Mouse (Mus musculus): ENCODE measurements at regions not wholly inside any gene's neighbourhood (a gene's known extent, or its start where the extent isn't known, plus 50 kb on each side); places are given as distances from the start of the nearest gene placed in this dataset.
A peak's percentile ranks its signal among the peaks of the same experiment; 100 is the strongest.

GRCm38 (mm10) chr15:52232442-52232841, 1652.3 kb upstream of the Gm7489 start:
- H3K4me2 ChIP-seq (ENCODE audit: insufficient read depth, low read depth, poor library complexity, severe bottlenecking), result no peak overlapping the region
- no peak overlapping the region for H3K4me3 ChIP-seq (replicated peaks in 1 of 3; ENCODE audit: low read depth in 2 of 3, low read length in 2 of 3, poor library complexity in 1 of 3)
- no peaks in the 10 kb centered on the region for H3K9me3 ChIP-seq (replicated peaks; ENCODE audit: low read length)
- no peaks in the 10 kb centered on the region for H3K36me3 ChIP-seq (replicated peaks in 1 of 2; ENCODE audit: control insufficient read depth in 1 of 2, insufficient read depth in 1 of 2, low read length in 1 of 2)
- no peaks in the 10 kb centered on the region for H3K79me2 ChIP-seq (replicated peaks; ENCODE audit: control insufficient read depth, extremely low read depth, insufficient read depth, poor library complexity, severe bottlenecking)
- in situ Hi-C loops (cut with MboI; ENCODE audit: low pct_ligation_motif_present, low pct_unique_long_range_greater_than_20kb, low sequenced_read_pairs) (no loop called here), dilution Hi-C loops (cut with MboI; ENCODE audit: extremely low pct_ligation_motif_present, extremely low pct_unique_long_range_greater_than_20kb, low sequenced_read_pairs) (no loop called here)
- no peaks in the 10 kb centered on the region for H3K27me3 ChIP-seq (replicated peaks)
- H3K9ac ChIP-seq (ENCODE audit: insufficient read depth, low read depth), result no peak overlapping the region
- no peak for DNase-seq (ENCODE audit: extremely low read depth)
- H3K27ac ChIP-seq (ENCODE audit: insufficient read depth, low read depth), result no peak overlapping the region
- no peaks in the 10 kb centered on the region for H3K4me1 ChIP-seq (ENCODE audit: control insufficient read depth in 1 of 2, insufficient read depth in 2 of 2)
- no peak for TF ChIP-seq TBP (conservative IDR thresholded peaks at IDR 0.05; ENCODE audit: low read depth, low read length)
- TF ChIP-seq ZKSCAN1 (IDR thresholded peaks at IDR 0.05; ENCODE audit: borderline replicate concordance, low read depth, low read length), result no peak
- TF ChIP-seq PAX5 (IDR thresholded peaks at IDR 0.05; ENCODE audit: low read length), result no peak
- TF ChIP-seq ZNF384 (IDR thresholded peaks at IDR 0.05; ENCODE audit: low read depth, low read length), result no peak
- TF ChIP-seq NRF1 (IDR thresholded peaks at IDR 0.05; ENCODE audit: low read depth, low read length), result no peak
- no peak for TF ChIP-seq POLR2A (IDR thresholded peaks at IDR 0.05; ENCODE audit: low read depth, low read length)
- no peak for TF ChIP-seq USF1 (IDR thresholded peaks at IDR 0.05; ENCODE audit: low read depth, low read length)
- no peak for TF ChIP-seq EP300 (IDR thresholded peaks at IDR 0.05; ENCODE audit: low read length)
- TF ChIP-seq NELFE (IDR thresholded peaks at IDR 0.05; ENCODE audit: low read depth, low read length), result no peak
- TF ChIP-seq SIN3A (IDR thresholded peaks at IDR 0.05; ENCODE audit: low read length), result no peak
- TF ChIP-seq UBTF (IDR thresholded peaks at IDR 0.05; ENCODE audit: low read depth, low read length), result no peak
- no peak for TF ChIP-seq BHLHE40 (IDR thresholded peaks at IDR 0.05; ENCODE audit: low read depth, low read length)
- TF ChIP-seq SMC3 (IDR thresholded peaks at IDR 0.05; ENCODE audit: low read depth, low read length), result no peak
- TF ChIP-seq RAD21 (IDR thresholded peaks at IDR 0.05; ENCODE audit: low read depth, low read length), result no peak
- no peak for TF ChIP-seq USF2 (conservative IDR thresholded peaks at IDR 0.05; ENCODE audit: low read depth, low read length)
- TF ChIP-seq IRF4 (IDR thresholded peaks at IDR 0.05; ENCODE audit: low read depth, low read length), result no peak
- TF ChIP-seq ZC3H11A (IDR thresholded peaks at IDR 0.05; ENCODE audit: low read depth, low read length), result no peak
- no peak for TF ChIP-seq MAZ (IDR thresholded peaks at IDR 0.05; ENCODE audit: low read depth, low read length)
- no peak for TF ChIP-seq ETS1 (conservative IDR thresholded peaks at IDR 0.05; ENCODE audit: low read depth, low read length)
- TF ChIP-seq CTCF (conservative IDR thresholded peaks at IDR 0.05 in 1 of 2, IDR thresholded peaks at IDR 0.05 in 1 of 2; ENCODE audit: low read depth in 2 of 2, low read length in 2 of 2), result no peak

GRCm38 (mm10) chr15:52236220-52236619, 1648.5 kb upstream of the Gm7489 start:
- no peak for DNase-seq (ENCODE audit: extremely low read depth)
- H3K27ac ChIP-seq (ENCODE audit: insufficient read depth, low read depth), result no peak overlapping the region
- H3K9ac ChIP-seq (ENCODE audit: insufficient read depth, low read depth), result no peak overlapping the region
- dilution Hi-C loops (cut with MboI; ENCODE audit: extremely low pct_ligation_motif_present, extremely low pct_unique_long_range_greater_than_20kb, low sequenced_read_pairs) (no loop called here), in situ Hi-C loops (cut with MboI; ENCODE audit: low pct_ligation_motif_present, low pct_unique_long_range_greater_than_20kb, low sequenced_read_pairs) (no loop called here)
- no peaks in the 10 kb centered on the region for H3K4me1 ChIP-seq (ENCODE audit: control insufficient read depth in 1 of 2, insufficient read depth in 2 of 2)
- no peaks in the 10 kb centered on the region for H3K27me3 ChIP-seq (replicated peaks)
- peak overlapping the region; percentile 22; the same call in 1 of the 2 replicates for H3K4me2 ChIP-seq (ENCODE audit: insufficient read depth, low read depth, poor library complexity, severe bottlenecking)
- no peaks in the 10 kb centered on the region for H3K79me2 ChIP-seq (replicated peaks; ENCODE audit: control insufficient read depth, extremely low read depth, insufficient read depth, poor library complexity, severe bottlenecking)
- H3K4me3 ChIP-seq (replicated peaks in 1 of 3; ENCODE audit: low read depth in 2 of 3, low read length in 2 of 3, poor library complexity in 1 of 3), result no peak overlapping the region
- TF ChIP-seq TBP (conservative IDR thresholded peaks at IDR 0.05; ENCODE audit: low read depth, low read length) (no peak), GABPA (IDR thresholded peaks at IDR 0.05; ENCODE audit: insufficient replicate concordance, low read depth, low read length) (no peak), MEF2A (IDR thresholded peaks at IDR 0.05; ENCODE audit: borderline replicate concordance, low read depth, low read length) (no peak), KAT2A (IDR thresholded peaks at IDR 0.05; ENCODE audit: insufficient replicate concordance, low read length) (no peak), NELFE (IDR thresholded peaks at IDR 0.05; ENCODE audit: low read depth, low read length) (no peak)
- H3K9me3 ChIP-seq (replicated peaks; ENCODE audit: low read length), result no peaks in the 10 kb centered on the region
- H3K36me3 ChIP-seq (replicated peaks in 1 of 2; ENCODE audit: control insufficient read depth in 1 of 2, insufficient read depth in 1 of 2, low read length in 1 of 2), result no peaks in the 10 kb centered on the region
